Mouse (Mus musculus) ES-E14 (cell line): ENCODE results near the gene Syp. TPM values are rescaled to one million over a fixed set of nuclear protein-coding genes. Genes with fewer than 3 reads are reported as not detected.

Experiments used
- DNase-seq: peaks from one replicate; pipeline ENCODE4 v3.0.0-alpha.2; 2013; ENCODE audit warnings: low read depth, low spot score
- H3K27ac ChIP-seq: 2 replicates; pipeline ENCODE4 v1.5.1; 2012; ENCODE audit warnings: low read depth, mild to moderate bottlenecking, low read length, moderate library complexity, mixed read lengths; ENCODE audit not compliant: poor library complexity, insufficient read depth, severe bottlenecking
- H3K36me3 ChIP-seq: 2 replicates; pipeline ENCODE4 v1.6.1; 2012; ENCODE audit warnings: mild to moderate bottlenecking, low read length, moderate library complexity, mixed read lengths; ENCODE audit not compliant: control insufficient read depth, poor library complexity, insufficient read depth, severe bottlenecking
- H3K4me1 ChIP-seq, 2 experiments: fragments of 150-350 bp in 1 of 2; sonication (generic) in 1 of 2; 2 replicates each; pipeline ENCODE4 v1.6.1; 2012; ENCODE audit warnings: low read length in 2 of 2, mild to moderate bottlenecking in 1 of 2, mixed read lengths in 1 of 2; ENCODE audit not compliant: control insufficient read depth in 2 of 2, insufficient read depth in 2 of 2, poor library complexity in 1 of 2
- H3K4me3 ChIP-seq, 2 experiments: fragments of 150-350 bp in 1 of 2; sonication (generic) in 1 of 2; 2 replicates each; pipeline ENCODE4 v1.5.1; 2012; ENCODE audit warnings: low read length in 2 of 2, low read depth in 1 of 2, mild to moderate bottlenecking in 1 of 2, mixed read lengths in 1 of 2; ENCODE audit not compliant: insufficient read depth in 1 of 2, poor library complexity in 1 of 2, severe bottlenecking in 1 of 2
- H3K9ac ChIP-seq: 2 replicates; pipeline ENCODE4 v1.6.1; 2012; ENCODE audit warnings: low read depth, mild to moderate bottlenecking, low read length, mixed read lengths; ENCODE audit not compliant: poor library complexity, insufficient read depth, severe bottlenecking
- H3K9me3 ChIP-seq: fragments of 150-350 bp; sonication (generic); 2 replicates; pipeline ENCODE4 v1.6.1; 2012; ENCODE audit warnings: low read depth, mild to moderate bottlenecking, low read length; ENCODE audit not compliant: control insufficient read depth, insufficient read depth
- CHD2 ChIP-seq: IDR thresholded peaks from 2 replicates; pipeline ENCODE4 v1.6.1; 2014; ENCODE audit warnings: mild to moderate bottlenecking, low read depth, low read length, inconsistent platforms
- HCFC1 ChIP-seq: IDR thresholded peaks from 2 replicates; pipeline ENCODE4 v1.6.1; 2012; ENCODE audit warnings: low read length, inconsistent platforms, borderline replicate concordance; ENCODE audit not compliant: insufficient read depth
- MAFK ChIP-seq: IDR thresholded peaks from 2 replicates; pipeline ENCODE4 v1.6.1; 2014; ENCODE audit warnings: mild to moderate bottlenecking, low read depth, low read length, inconsistent platforms; ENCODE audit not compliant: insufficient read depth
- ZC3H11A ChIP-seq: IDR thresholded peaks from 2 replicates; pipeline ENCODE4 v1.6.1; 2012; ENCODE audit warnings: low read depth, mild to moderate bottlenecking, inconsistent platforms, low read length, borderline replicate concordance
- ZNF384 ChIP-seq: IDR thresholded peaks from 2 replicates; pipeline ENCODE4 v1.6.1; 2012; ENCODE audit warnings: low read depth, low read length, inconsistent platforms
- in situ Hi-C, 2 experiments: fragments of 600-800 bp; cut with MboI; formaldehyde crosslinking; loops; one replicate each; pipeline ENCODE4 v1.15.1; 2025; ENCODE audit warnings: low sequenced_read_pairs in 2 of 2, inconsistent platforms in 1 of 2; ENCODE audit not compliant: unreplicated experiment in 2 of 2
- total RNA-seq: library from RNA; depleted of rRNA; stranded (reverse); fragments of 300-350 nt; gene quantifications from 2 replicates; pipeline ENCODE4 v1.2.3, GENCODE M21; 2012; rRNA removed

Syp gene
- total RNA-seq, 1 experiment, result 1.6 TPM

DNA sequence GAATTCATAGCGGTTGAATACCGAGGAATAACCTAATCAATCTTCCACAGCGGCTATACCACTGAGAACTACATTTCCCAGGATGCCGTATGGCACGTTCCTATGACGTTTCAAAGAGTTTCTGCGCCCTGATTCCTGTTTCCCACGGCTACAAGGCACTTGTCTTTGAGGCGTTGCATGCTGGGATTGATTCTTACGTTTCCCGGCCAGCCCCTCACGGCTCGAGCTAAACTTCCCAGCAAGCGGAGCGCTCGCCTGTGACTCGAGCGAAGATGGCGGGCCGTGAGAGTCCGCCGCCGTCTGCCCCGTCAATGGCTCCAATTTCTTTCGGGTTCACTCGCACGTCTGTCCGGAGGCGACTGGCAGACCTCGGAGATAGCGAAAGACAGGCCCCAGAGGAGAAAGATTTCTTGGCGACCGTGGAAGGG lies 58.7 kb downstream of the Syp start, which contains the start of gene Gpkow:
Gene Gpkow (plus strand): TSS at position 178 of the 428 bp plus-strand sequence.
- Histone ChIP-seq H3K27ac (peak within 1 kb of the TSS; percentile 12; the same call in 1 of the 2 replicates), H3K9me3 (no peaks in the 10 kb centered on the region), H3K4me3 (peak within 1 kb of the TSS; percentile 88 to 95), H3K9ac (peak within 1 kb of the TSS; percentile 94), H3K4me1 (peaks cover 0 to 1% of the 10 kb centered on the region in 2 experiments; a peak in 1 of 4 replicates), H3K36me3 (peaks cover 7% of the 10 kb centered on the region)
- DNase-seq, result peak; percentile 69
- in situ Hi-C loops, result loop anchor here in 1 of 2 experiments (25.0 kb wide), 1 partner anchor 235 kb away; no protein-coding TSS in a partner anchor
- TF ChIP-seq ZC3H11A (no peak), CHD2 (no peak), ZNF384 (no peak), HCFC1 (peak; percentile 97), MAFK (no peak)

Other genes with a start within 250 kb of the Syp start
- 0.49 and 0.63 TPM in 2 replicates for gene Foxp3, start 64.8 kb upstream of the Syp start, total RNA-seq
- gene Ppp1r3f, start 64.2 kb upstream of the Syp start, total RNA-seq, result 1.7 and 2.4 TPM in 2 replicates
- gene Ccdc22, start 33.0 kb upstream of the Syp start, total RNA-seq, result 19.5 and 23.9 TPM in 2 replicates
- 0.16 TPM in 1 of 2 replicates, not detected in the other for gene Cacna1f, start 31.4 kb upstream of the Syp start, total RNA-seq
- 1.5 and 2.2 TPM in 2 replicates for gene Prickle3, start 18.8 kb downstream of the Syp start, total RNA-seq
- 278 and 336 TPM in 2 replicates for gene Plp2, start 32.9 kb downstream of the Syp start, total RNA-seq
- gene Magix, start 42.8 kb downstream of the Syp start, total RNA-seq, result 0.11 and 0.36 TPM in 2 replicates
- 9.5 and 11.5 TPM in 2 replicates for gene Gpkow, start 58.7 kb downstream of the Syp start, total RNA-seq
- 55.3 and 57.6 TPM in 2 replicates for gene Wdr45, start 75.9 kb downstream of the Syp start, total RNA-seq
- 0.26 TPM in 1 of 2 replicates, not detected in the other for gene Gm45208, start 83.8 kb downstream of the Syp start, total RNA-seq
- 41.9 and 48.0 TPM in 2 replicates for gene Praf2, start 90.0 kb downstream of the Syp start, total RNA-seq
- gene Ccdc120, start 112.4 kb downstream of the Syp start, total RNA-seq, result 15.8 and 22.9 TPM in 2 replicates
- 32.3 and 45.8 TPM in 2 replicates for gene Tfe3, start 124.1 kb downstream of the Syp start, total RNA-seq
- 14.9 and 22.6 TPM in 2 replicates for gene Gripap1, start 151.3 kb downstream of the Syp start, total RNA-seq
- gene Kcnd1, start 183.8 kb downstream of the Syp start, total RNA-seq, result 3.1 and 5.4 TPM in 2 replicates
- gene Otud5, start 202.9 kb downstream of the Syp start, total RNA-seq, result 65.3 and 71.0 TPM in 2 replicates
- gene Pim2, start 239.8 kb downstream of the Syp start, total RNA-seq, result 17.2 and 20.8 TPM in 2 replicates
- gene Slc35a2, start 245.6 kb downstream of the Syp start, total RNA-seq, result 38.3 and 51.2 TPM in 2 replicates